Mouse (Mus musculus): ENCODE results near the gene Srd5a2. TPM values are rescaled to one million over a fixed set of nuclear protein-coding genes. Genes with fewer than 3 reads are reported as not detected.

The Srd5a2 gene
- total RNA-seq, 2 experiments from 2014 or later, result 23.5 to 35.6 TPM

DNA sequence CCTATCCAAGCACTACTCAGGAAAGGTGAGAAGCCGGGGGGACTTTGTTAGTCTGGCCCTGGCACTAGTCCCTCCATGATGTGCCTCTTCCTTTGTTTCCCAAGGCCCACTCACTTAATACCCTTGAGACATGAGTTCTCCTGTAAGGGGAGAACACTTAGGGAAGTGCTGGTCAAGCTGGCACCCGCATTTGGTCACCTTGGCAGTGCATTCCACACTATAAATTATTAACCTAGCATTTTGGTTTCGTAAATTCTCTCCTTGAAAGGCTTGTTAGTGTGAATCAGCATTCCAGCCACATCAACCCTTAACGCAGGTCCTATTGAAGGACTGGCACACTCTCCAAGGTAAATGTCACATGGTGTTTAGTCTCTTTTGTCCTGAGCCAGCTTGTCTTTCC is 61.8 kb downstream of the Srd5a2 start:
- DNase-seq, result no peak

DNA sequence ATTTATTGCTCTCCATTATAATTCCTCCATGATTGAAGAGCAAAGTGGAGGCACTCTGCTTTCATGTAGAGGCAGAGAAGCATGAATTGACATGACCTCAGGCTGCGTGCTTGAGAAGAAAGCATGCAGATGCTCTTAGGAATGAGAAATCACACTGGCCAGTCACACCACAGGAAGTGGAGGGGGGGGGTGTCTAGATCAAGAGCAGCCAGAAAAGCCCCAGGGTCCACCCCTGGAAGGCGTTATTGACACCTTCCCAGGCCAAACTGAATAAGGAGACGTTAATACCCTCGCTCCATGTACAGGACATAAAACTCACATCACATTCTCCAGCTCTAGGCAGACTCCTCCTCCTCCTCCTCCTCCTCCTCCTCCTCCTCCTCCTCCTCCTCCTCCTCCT is 63.2 kb downstream of the Srd5a2 start:
- no peak for DNase-seq

DNA sequence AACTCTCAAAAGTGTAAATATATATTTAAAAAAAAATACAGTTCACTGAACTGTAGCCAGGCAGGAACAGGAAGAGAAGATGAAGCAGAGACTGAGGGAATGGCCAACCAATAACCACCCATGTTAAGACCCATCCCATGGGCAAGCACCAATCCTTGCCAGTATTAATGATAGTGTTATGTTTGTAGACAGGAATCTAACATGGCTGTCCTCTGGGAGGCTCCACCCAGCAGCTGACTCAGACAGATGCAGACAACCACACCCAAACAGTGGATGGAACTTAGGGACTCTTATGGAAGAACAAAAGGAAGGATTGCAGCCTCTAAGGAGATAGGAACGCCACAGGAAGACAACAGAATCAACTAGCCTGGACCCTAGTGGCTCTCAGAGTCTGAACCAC is 64.8 kb downstream of the Srd5a2 start:
- no peak for DNase-seq

DNA sequence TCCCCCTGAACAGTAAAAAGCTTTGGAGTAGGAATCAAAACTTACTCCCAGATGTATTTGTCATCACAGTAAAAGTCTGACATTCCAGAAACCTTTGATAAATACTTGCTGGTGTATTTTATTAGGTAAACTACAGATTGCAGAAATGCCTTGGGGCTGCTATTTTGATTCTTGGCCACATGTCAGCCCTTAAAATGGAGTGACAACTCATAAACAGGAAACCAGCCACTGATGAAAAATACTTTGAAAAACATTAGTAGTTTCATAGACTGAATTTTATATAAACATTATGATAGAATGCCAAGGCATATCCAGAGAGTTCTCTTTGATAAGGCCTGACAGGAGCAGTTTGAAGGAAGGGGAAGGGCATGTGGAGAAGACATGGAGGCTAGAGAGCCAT is 71.7 kb downstream of the Srd5a2 start:
- DNase-seq, result no peak

DNA sequence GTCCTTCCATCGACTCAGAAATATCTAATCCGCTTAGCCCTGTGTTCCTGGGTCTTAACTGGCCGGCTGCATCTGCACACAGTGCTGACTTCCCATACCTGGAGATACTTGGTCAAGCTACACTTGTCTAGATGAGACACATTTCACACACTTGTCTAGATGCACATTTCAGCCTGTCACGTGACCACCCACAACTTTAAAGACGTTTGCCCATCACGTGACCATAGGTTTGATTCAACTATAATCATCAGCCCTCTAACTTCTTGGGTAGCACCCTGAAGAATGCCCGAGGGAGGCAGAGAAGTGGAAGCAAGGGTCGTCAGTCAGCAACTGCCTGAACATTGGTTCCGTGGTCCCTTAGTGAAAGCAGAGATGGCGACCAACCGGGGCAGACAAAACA is 75.1 kb downstream of the Srd5a2 start:
- DNase-seq, result no peak

DNA sequence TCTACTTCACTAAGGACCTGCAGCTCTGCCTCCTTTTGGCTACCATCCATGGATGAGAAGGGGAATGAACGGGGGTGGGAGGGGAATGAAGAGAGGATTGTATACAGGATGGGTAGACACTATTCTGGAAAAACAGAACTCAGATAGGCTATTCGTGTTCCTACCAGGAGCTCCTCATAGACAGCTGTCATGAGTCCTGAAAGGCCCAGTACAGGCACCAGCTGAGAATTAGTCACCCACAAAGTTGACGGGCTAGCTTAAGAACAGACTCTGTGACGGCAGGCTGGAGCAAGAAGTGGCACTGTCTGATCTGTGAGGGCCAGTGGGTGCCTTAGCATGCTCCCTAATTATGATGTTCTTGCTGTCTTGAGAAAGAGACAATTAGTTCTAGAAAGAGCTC is 76.4 kb downstream of the Srd5a2 start:
- no peak for DNase-seq

DNA sequence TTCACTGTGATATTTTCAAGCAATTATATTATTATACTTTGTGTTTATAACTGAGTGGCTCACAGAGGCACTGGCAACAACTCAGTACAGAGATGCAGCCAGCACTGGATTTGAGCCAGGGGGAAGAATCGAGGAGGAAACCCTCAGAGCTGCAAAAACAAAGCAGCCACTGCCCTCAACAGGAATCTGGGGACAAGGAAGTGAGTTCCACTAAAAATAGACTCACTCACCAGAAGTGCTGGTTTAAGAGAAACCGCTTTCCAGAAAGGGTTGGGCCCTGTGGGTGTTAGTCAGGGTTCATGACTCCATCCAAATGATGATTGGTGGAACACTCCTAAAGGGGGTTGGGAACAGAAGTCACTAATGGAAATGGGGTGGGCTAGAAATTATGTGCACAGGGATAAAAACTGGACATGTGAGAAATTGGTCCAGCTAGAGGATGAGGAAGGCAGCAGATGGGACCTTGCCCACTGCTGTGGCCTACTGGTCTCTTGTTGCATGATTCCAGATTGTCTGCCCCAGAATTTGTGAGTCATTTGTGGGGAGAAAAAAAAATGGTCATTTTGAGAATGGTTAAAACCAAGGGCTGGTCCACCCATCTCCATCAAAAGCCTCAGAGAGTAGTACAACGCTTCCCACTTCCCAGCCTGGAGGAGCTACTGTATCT is 77.2 kb downstream of the Srd5a2 start:
- DNase-seq, result peak; percentile 67

Other genes starting within 250 kb of the Srd5a2 start
- 10 to 100 TPM; 41.0 to 70.0 TPM for gene Ehd3, start 243.8 kb downstream of the Srd5a2 start, total RNA-seq (2021)
- gene Xdh, start 97.7 kb downstream of the Srd5a2 start, total RNA-seq (2021), result 100 to 1,000 TPM in 1 of 2 experiments, 10 to 100 TPM in 1; 55.9 to 125 TPM
- gene Memo1, start 247.6 kb upstream of the Srd5a2 start, total RNA-seq (2021), result 10 to 100 TPM; 83.9 to 84.3 TPM